Mouse (Mus musculus): ENCODE data around the gene Atg2a. TPM values are rescaled to one million over a fixed set of nuclear protein-coding genes. Genes with fewer than 3 reads are reported as not detected.
A peak's percentile ranks its signal among the peaks of the same experiment; 100 is the strongest.

Atg2a gene
- polyA plus RNA-seq (2015; fragmentation: Nextera tagmentation; extraction: Ambion mirVana) = 5.6 and 6.5 TPM in 2 replicates

GRCm38 (mm10) chr19:6241274-6242107, at the start of gene Atg2a:
Gene Atg2a, plus strand, starts transcription at chr19:6241668.
- DNase-seq (ENCODE audit: low spot score) = peak; percentile 99

GRCm38 (mm10) chr19:6204265-6204664, 37.2 kb upstream of the Atg2a start:
- no peak for DNase-seq (ENCODE audit: low spot score)

GRCm38 (mm10) chr19:6206716-6207115, 34.8 kb upstream of the Atg2a start:
- no peak for DNase-seq (ENCODE audit: low spot score)

GRCm38 (mm10) chr19:6216046-6216705, 25.3 kb upstream of the Atg2a start:
- no peak for DNase-seq (ENCODE audit: low spot score)

GRCm38 (mm10) chr19:6218606-6219005, 22.9 kb upstream of the Atg2a start:
- DNase-seq (ENCODE audit: low spot score) = no peak

GRCm38 (mm10) chr19:6226135-6226534, 15.3 kb upstream of the Atg2a start, which contains the start of gene Gpha2:
Gene Gpha2, plus strand, starts transcription at chr19:6226380.
- DNase-seq (ENCODE audit: low spot score) = no peak

GRCm38 (mm10) chr19:6226763-6227162, 14.7 kb upstream of the Atg2a start:
- no peak for DNase-seq (ENCODE audit: low spot score)

GRCm38 (mm10) chr19:6227864-6228263, 13.6 kb upstream of the Atg2a start:
- no peak for DNase-seq (ENCODE audit: low spot score)

- no peak for DNase-seq (ENCODE audit: low spot score)
Observed at GRCm38 (mm10) chr19:6230411-6230810, 11.1 kb upstream of the Atg2a start.

GRCm38 (mm10) chr19:6231036-6231435, 10.4 kb upstream of the Atg2a start:
- no peak for DNase-seq (ENCODE audit: low spot score)

GRCm38 (mm10) chr19:6233647-6234046, 7.8 kb upstream of the Atg2a start:
- DNase-seq (ENCODE audit: low spot score) = no peak

GRCm38 (mm10) chr19:6234337-6235083, 7.0 kb upstream of the Atg2a start:
- no peak for DNase-seq (ENCODE audit: low spot score)

- peak; percentile 96 for DNase-seq (ENCODE audit: low spot score)
Observed at GRCm38 (mm10) chr19:6235084-6236052, 6.1 kb upstream of the Atg2a start, which contains the start of gene Ppp2r5b. Gene Ppp2r5b, minus strand, starts transcription at chr19:6235872.

GRCm38 (mm10) chr19:6236053-6236441, 5.4 kb upstream of the Atg2a start:
- DNase-seq (ENCODE audit: low spot score) = peak; percentile 87

- no peak for DNase-seq (ENCODE audit: low spot score)
Observed at GRCm38 (mm10) chr19:6236842-6237241, 4.6 kb upstream of the Atg2a start.

GRCm38 (mm10) chr19:6238740-6239139, 2.7 kb upstream of the Atg2a start:
- no peak for DNase-seq (ENCODE audit: low spot score)

- DNase-seq (ENCODE audit: low spot score) = no peak
Observed at GRCm38 (mm10) chr19:6240136-6240535, 1.3 kb upstream of the Atg2a start.

- no peak for DNase-seq (ENCODE audit: low spot score)
Observed at GRCm38 (mm10) chr19:6240725-6241124, 743 bp upstream of the Atg2a start.

GRCm38 (mm10) chr19:6242281-6242680, 813 bp downstream of the Atg2a start:
- peak; percentile 78 for DNase-seq (ENCODE audit: low spot score)

GRCm38 (mm10) chr19:6243226-6243625, 1.8 kb downstream of the Atg2a start:
- DNase-seq (ENCODE audit: low spot score) = no peak

GRCm38 (mm10) chr19:6245806-6246205, 4.3 kb downstream of the Atg2a start:
- no peak for DNase-seq (ENCODE audit: low spot score)

Measured in thymus, postnatal 0 days (tissue).